Mouse (Mus musculus) spleen, embryonic (tissue): Measurements from ENCODE around the gene Dclk3.

Source experiments
- CTCF ChIA-PET: fragments of 350-600 bp; sonication (Branson Sonifier 250); formaldehyde crosslinking; loops from one replicate; lab custom pipeline; 2022; lab: Charles Lee

The Dclk3 gene

DNA sequence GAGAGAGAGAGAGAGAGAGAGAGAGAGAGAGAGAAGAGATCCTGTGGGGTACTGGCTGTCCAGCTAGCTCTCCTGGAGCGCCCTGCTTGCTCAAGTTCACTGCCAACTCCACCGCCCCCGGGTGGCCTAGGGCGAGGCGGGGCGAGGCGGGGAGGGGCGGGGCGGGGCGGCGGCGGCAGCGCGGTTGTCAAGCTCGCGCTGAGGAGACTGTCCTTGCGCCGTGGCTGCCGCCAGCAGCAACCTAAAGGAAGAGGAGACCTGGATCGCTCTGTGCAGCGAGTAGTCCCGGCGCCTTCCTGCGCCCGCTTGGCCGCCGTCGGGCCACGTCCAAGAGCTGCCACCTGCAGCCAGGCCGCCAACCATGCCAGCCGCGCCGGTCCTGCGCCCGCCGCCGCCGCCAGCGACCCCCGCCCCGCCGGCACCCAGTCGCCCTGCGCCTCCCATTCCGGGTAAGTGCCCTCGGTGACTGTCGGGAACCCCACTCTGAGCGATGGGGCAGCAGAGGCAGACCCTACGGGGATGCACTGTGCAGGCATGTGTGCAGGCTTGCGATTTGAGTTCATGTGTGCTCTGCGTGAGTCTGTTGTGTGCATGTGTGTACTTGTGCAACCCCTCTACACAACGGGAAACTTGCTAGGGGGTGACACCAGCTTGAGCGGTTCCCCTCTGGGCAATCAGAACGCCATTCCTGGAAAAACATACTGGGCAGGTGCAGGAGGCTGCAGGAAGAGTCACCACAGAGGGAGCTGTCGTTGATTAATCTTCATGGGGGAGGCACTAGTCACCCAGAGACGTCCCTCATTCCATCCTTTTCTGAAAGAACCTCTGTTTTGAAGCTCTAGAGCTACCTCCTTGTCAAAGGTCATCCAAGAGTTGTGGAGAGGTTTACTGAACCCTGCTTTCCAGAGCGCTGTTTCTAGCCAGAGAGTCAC, at the start of gene Dclk3:
TSS of gene Dclk3 (plus strand) at position 178 of the 932 bp plus-strand sequence.
- CTCF ChIA-PET: no interaction called here

DNA sequence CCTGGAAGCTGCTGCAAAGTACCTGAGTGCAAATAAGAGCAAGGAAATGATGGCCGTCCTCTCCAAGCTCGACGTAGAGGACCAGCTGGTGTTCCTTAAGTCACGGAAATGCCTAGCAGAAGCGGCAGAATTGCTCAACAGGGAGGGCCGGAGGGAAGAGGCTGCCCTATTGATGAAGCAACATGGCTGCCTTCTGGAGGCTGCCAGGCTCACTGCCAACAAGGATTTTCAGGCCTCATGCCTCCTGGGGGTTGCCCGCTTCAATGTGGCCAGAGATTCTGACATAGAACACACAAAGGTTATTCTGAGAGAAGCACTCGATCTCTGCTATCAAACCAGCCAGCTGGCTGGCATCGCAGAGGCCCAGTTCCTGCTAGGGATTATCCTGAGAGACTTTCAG, 48.9 kb upstream of the Dclk3 start:
- CTCF ChIA-PET: interaction anchor here (1.1 kb wide), 1 partner anchor 9 kb away, joined by 4 read pairs; no protein-coding TSS in a partner anchor

DNA sequence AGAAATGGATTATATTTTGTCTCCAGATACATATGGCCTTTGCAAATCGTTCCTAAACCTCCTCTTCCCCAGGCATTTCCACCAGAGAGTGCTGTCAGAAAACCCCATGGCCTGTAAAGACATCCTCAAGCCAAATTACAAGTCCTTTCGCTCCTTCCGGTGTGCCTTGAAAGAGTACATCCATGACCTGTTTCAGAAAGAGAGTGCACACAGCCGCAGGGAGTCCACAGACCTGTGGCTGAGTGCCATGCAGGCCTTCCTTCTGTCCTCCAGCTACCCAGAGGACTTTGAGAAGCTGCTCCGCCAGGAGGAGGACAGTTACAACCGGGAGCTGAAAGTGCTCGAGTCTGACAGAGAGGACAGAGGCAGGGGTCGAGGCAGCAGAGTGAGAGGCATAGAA, 47.8 kb upstream of the Dclk3 start:
- CTCF ChIA-PET: no interaction called here

DNA sequence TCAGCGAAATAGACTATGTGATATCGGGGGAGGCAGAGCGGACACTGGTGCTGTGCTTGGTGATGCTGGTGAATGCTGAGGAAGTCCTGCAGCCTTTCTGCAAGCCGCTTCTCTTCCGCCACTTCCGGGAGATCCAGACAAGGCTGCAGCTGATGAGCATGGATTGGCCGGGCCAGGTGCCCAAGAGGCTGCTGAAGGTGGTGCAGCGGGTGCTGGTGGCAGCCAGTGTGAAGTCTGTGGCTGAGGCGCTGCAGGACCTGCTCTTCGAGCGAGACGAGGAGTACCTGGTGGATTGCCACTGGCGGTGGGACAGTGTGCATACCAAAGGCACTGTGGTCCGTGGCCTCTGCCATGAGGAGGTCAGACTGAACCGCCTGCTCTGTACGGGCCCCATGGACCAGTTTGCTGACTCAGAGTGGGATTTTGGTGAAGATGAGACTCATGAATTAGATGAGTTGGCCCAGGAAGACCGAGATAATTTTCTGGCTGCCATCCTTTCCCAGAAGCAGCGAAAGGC, 46.9 kb upstream of the Dclk3 start:
- CTCF ChIA-PET: no interaction called here

DNA sequence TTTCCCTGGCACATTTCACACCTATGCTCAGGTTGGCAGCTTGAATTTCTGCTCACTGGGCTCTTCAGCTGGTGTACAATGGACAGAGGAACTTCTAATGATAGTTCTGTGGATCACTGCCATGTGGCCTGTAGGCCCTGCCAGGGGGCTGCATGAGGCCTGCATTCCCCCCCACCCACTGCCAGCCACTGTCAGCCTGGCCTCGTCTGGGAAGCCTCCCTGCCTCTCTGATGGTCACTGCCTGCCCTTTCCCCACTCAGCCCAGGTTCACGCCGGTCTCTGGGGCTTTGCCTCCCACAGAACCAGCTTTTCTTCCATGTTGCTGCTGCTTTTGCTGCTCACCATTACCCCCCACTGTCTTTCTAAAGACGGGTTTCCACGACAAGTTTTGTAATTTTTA, 43.6 kb upstream of the Dclk3 start:
- CTCF ChIA-PET: no interaction called here

DNA sequence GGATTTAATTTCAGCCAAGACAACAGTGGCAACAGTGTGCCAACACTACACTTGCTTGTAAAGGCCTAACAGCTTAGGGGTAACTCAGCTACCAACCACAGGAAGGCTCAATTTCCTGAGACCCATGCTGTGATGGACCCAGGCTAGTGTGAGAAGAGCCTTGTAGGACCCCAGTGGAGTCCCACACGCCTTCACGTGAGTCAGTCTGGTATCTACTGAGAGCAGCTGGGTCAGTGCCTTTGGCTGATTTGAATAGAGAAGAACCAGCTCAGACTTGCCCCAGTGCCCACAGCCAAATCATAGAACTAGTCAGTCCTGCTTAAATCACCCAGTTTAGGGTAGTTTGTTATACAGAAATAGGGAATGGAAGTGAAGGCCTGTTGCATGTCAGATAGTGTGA, 40.8 kb upstream of the Dclk3 start:
- CTCF ChIA-PET: no interaction called here

DNA sequence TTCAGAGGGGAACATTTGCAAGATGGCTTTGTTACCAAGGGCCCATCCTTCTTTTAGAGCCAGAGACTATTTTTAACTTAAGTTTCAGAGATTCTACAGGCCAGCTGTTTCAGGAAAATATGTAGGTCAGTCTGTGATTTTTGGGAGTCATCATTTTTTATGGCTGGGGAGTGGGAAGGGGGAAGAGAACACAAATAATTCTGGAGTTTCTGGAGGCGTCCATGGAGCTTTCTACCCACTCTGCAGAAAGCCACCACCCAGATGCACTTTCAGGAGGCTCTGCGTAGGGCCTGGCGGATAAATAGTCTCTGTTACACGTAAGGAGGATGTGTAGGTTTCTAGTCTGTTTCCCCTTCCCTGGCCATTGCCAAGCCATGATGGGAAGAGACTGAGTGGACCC, 38.8 kb upstream of the Dclk3 start:
- CTCF ChIA-PET: no interaction called here

DNA sequence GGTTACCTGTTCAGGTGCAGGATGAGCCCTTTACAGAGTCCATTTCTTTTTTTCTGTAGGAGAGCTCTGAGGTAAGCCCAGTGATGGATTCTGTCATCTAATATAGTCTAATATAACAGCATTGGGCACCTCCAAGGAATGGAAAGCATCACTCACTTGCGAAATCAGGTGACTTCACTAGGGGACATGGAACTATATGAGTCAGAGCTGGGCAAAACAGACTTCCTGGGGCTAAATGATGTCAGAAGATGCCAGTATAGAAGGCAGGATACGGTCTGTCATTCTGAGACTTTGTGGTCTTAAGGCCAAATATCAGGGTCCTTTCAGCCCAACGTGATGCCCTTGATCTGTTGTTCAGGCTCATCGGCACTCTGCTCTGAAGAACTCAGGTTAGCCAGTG, 35.7 kb upstream of the Dclk3 start:
- CTCF ChIA-PET: no interaction called here

DNA sequence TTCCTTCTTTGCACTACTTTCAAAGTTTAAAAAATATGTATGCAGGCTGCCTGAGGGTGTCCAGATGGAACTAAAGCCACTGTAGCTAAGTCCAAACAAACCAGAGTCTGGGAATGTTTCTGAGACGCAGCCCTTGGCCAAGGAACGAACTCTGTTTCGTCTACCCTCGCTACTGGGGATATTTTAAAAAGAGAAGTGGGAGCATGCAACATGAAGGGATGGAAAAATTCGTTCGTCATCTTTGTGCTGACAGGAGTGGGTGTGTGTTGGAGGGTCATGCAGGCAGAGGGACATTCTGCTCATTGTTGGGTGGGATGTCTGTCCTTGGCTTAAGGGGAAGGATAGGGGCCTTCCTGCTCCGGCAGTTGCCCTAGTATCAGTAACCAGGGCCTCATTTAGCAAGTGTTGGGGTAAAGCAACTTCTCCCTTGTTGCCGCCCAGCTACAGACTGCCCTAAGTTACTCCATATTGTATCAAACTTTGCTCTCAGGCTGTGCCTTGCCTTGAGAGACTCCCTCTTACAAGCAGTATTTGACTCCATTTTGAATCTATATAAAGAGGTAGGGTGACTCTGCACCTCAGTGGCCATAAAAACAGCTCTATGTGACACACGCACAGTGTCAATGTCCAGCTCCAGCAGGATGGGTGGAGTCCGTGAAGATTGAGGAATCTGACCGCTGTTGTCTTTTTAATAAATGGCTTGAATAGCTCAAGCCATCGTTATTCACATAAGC, 34.4 kb upstream of the Dclk3 start:
- CTCF ChIA-PET: no interaction called here

DNA sequence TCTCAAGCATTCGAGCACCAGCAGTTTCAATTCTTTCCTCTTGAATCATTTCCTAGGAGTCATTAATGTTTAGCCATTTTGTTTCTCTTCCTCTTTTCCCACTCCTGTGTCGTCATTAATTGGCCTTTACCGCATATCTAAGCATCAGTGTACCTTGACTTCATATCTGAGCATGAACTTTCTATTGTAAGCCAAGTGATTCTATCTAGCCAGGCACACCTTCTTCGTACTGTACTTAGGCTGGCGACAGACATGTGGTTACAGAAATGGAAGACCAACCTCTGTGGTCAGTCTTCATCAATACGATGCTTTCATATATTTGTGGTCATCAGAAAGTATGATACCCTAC, 33.8 kb upstream of the Dclk3 start:
- CTCF ChIA-PET: no interaction called here

DNA sequence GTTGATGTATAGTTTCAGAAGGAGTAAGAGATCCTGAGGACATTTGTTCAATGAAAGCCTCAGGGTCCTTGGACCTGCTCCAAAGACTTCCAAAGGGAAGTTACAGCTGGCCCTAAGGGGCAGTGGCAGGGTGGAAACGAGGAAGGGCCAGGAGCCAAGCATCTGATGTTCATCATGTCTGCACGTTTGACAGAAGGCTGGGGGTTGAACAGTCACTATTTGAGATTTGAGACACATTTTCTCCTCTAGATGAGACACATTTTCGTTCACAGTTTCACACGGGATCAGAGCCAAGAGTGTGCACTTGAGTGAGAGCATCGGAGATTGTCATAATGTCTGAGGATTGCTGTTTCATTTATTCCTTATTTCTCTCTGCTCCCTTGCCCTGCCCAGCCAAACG, 30.9 kb upstream of the Dclk3 start:
- CTCF ChIA-PET: no interaction called here

DNA sequence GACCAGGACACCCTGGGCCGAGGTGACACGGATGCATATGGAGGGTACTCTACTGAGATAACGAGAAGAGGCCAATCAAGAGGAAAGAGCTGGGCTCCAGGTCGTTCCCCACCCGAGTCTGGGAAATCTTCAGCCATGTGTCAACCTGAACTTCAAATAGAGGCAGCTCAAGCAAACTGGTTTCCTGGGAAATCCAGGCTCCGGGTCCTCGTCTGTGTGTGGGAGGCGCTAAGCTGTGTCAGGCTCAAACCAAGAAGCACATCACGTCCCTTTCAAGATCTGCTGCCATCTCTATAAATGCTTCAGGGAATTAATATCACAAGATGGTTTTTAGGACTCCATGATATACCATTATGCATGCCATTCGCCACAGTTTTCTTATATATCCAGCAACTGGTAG, 30.5 kb upstream of the Dclk3 start:
- CTCF ChIA-PET: no interaction called here

DNA sequence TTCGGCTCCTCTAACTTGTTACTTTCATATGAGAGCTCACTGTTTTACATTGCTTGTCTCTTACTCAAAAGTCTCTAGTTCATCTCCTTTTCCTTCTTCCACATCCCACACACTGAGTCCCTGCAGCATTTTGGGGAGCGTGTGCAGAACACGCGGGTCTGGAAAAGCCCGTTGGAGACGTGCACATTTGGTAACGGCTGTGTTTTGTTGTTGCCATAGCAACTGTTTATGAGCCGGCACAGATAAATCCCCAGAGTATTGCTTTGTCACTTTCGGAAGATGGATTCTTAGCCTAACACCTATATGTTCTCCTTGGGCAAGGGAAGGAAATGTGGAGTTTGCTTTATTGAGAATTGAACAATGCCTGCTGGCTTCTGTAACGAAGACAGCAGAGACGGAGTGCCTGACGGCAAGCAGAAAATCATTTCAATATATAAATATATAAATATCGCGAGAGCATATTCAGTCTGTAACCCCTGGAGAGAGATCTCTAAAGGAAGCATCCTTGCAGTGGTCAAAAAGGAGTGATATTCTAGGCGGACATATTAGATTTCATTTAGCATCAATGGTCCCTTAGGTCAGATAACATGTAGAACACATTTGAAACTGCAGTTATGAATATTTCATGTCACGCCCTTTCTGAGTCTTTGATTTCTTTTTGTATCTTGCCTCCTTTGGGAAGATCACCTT, 26.3 kb upstream of the Dclk3 start:
- CTCF ChIA-PET: no interaction called here

DNA sequence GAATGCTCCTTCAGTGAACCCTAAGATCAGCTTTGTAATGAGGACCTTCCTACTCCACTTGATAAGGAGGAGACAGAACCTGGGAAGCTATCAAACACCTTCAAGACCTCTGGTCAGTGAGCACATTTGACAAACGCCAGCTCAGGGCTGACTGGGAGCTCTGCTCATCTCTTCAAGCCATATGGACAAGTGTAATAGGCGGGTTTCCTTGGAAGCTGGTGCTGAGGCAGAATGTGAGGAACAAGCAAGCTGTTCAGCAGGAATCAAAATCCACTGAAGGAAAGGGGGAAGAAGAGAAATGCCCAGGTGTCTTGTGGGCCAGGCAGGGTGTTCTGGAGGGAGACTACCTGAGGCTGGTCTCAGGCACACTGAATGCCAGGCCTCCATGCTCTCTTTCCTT, 17.0 kb upstream of the Dclk3 start:
- CTCF ChIA-PET: no interaction called here

DNA sequence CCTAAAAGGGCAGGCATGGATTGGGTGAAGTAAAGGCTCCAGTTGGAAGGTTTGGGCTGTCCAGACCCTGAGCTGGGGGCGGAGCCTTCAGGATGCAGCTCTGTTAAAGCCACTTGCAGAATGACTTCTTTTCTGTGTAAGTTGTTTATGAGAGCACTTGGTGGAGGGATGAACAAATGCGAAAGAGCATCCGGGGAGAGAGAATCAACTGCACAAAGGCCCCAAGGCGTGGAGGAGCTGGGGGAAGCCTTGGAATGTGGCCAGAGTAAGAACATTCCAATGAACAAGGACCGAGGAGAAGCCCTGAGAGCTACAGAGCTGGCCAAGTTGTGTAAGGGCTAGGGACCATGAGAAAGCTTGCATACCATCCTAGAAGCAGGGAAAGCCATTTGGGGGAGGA, 16.3 kb upstream of the Dclk3 start:
- CTCF ChIA-PET: no interaction called here

DNA sequence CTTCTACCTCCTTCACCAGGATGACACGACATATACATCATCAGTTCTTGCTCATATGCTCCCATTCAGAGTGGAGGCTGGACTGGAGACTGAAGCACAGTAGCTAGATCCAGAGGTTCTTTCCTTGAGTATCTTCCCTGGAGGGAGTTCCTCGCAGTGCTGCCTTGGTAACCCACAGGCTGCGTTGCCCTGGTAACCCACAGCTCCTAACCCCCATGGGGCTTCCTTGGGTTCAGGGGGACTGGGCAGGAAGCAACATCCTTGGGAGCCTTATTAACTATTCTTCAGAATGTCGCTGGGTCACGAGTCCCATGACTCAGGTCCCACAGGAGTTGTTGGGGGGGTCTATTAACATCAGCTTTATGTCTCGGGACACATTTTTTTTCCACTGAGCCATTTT, 13.8 kb upstream of the Dclk3 start:
- CTCF ChIA-PET: no interaction called here

DNA sequence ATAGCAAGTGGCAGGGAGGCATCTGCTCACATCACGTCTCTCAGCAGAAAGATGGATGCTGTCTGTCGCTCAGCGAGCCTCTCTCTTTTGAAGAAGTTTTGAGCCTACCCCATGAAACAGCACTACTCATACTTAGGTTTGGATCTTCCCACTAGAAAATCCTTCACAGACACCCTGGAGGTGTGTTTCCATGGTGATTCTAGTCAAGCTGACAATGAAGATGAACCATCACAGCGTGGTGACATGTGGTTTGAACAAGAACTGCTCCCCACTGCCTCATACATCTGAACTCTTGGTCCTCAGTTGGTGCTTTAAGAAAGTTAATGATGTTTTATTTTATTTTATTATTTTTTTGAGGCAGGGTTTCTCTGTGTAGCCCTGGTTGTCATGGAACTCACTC, 12.9 kb upstream of the Dclk3 start:
- CTCF ChIA-PET: no interaction called here

DNA sequence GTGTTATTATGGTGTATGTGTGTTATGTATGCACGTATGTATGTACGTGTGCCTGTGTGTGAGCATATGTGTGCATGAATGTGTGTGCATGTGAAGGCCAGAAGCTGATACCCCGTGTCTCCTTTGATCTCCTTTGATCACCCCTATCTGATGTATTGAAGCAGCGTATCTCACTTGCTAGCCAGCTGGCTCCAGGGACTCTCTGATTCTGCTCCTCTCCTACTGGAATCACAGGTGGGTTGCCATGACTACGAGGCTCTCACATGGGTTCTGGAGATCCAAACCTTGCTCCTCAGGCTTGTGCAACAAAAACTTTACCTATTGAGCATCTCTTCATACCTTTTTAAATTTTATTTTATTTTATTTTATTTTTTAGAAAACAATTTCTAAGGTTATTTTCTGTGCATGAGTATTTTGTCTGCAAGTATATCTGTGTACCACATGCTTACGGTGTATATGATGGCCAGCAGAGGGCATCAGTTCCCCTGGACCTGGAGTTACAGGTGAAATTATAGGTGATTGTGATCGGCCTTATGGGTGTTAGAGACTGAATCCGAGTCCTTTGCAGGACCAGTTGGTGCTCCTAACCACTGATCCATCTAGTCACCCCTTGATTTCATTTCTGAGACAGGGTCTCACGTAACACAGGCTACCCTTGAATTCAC, 10.9 kb upstream of the Dclk3 start:
- CTCF ChIA-PET: no interaction called here

DNA sequence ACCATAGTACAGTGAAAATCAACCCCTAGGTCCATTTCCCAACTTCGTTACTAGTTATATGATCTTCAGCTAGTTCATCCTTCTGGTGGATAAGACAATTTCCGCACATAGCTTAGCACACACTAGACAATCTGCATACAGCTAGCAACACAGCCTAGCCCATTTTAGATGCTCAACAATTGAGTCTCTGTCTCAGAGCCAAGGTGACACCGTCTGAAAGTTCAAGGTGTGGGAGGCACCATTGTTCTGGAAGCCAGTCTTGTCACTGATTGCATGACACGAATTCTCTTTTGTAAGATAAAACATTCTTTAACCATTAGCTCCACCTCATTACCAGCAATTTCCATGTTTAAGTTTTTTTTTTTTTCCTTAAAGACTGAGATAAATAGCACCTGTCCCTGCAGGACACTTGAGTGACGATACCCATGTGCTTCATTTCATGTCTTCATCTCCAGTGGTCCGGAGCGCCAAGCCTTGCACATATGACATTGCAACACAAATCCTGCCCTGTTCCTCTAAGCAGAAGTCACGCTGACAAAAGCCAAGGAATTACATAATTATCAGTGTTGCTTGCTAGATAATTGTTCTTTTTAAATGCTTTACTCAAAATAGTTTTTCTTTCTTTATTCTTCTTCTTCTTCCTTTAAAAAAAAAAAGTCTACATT, 10.1 kb upstream of the Dclk3 start:
- CTCF ChIA-PET: no interaction called here

DNA sequence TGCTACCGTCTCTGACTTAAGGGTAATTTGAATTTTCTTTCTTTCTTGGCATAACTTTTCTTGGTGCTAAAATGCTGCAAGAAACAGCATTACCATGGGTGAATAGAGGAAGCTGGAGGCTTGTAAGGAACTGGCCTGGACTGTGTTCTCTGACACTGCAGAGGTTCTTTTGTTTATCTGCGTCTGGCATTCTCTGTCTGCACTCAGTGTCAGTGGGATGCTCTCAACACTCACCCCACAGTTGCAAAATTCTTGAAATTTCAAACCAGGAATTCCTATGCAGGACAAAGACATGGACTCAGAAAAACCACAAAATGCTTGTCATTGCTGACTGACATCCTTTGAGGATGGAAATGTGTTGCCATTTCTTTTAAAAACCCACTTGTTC, 9.5 kb upstream of the Dclk3 start:
- CTCF ChIA-PET: no interaction called here

DNA sequence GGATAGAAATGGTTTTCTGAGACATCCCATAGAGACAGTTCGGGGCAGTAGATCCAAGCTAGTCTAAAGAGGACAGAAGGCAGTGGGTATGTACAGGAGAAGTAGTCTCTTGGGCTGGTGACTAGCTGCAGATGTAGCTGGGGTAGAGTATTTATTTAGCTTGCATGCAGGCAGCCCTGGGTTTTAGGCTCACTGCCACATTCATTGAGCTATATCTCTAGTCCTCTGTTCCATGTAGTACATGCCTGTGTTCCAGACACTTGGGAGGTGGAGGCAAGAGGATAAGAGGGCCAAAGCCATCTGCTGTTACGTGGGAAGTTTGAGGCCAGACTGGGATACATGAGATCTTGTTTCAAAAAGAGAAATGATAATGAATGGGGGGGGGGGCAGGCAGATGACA, 3.5 kb upstream of the Dclk3 start:
- CTCF ChIA-PET: no interaction called here
